Mouse (Mus musculus) CH12F3 (cell line): ENCODE results near the gene Slc9a8.
"Not testable (repeated sequence)": the region's sequence is repeated elsewhere in the genome, so short reads cannot be mapped to it uniquely, and the experiment has no call there.

Experiments used
- in situ Hi-C: fragments of 300-500 bp; cut with MboI; formaldehyde crosslinking; loops from 2 replicates; pipeline ENCODE4 v1.14.3; 2020; ENCODE audit warnings: low sequenced_read_pairs

Gene Slc9a8

GRCm38 (mm10) chr2:167421330-167422149, at the start of gene Slc9a8:
Gene Slc9a8, plus strand, starts transcription at chr2:167421712.
- in situ Hi-C loops, result no loop called here

- in situ Hi-C loops, result no loop called here
These were observed 48.2 kb upstream of the Slc9a8 start for GRCm38 (mm10) chr2:167373266-167373665.

GRCm38 (mm10) chr2:167374191-167374805, 47.2 kb upstream of the Slc9a8 start:
- in situ Hi-C loops, result no loop called here

- in situ Hi-C loops, result no loop called here
These were observed 46.4 kb upstream of the Slc9a8 start for GRCm38 (mm10) chr2:167375135-167375534.

- in situ Hi-C loops, result no loop called here
These were observed 45.8 kb upstream of the Slc9a8 start for GRCm38 (mm10) chr2:167375688-167376087.

- in situ Hi-C loops, result no loop called here
These were observed 45.4 kb upstream of the Slc9a8 start for GRCm38 (mm10) chr2:167376160-167376564.

GRCm38 (mm10) chr2:167377697-167378096, 43.8 kb upstream of the Slc9a8 start:
- in situ Hi-C loops, result no loop called here

GRCm38 (mm10) chr2:167378972-167379371, 42.5 kb upstream of the Slc9a8 start:
- in situ Hi-C loops, result no loop called here

- in situ Hi-C loops, result no loop called here
These were observed 40.8 kb upstream of the Slc9a8 start for GRCm38 (mm10) chr2:167380615-167381285.

GRCm38 (mm10) chr2:167381596-167381995, 39.9 kb upstream of the Slc9a8 start:
- in situ Hi-C loops, result no loop called here

- in situ Hi-C loops, result no loop called here
These were observed 39.1 kb upstream of the Slc9a8 start for GRCm38 (mm10) chr2:167382389-167382788.

- in situ Hi-C loops, result no loop called here
These were observed 37.8 kb upstream of the Slc9a8 start for GRCm38 (mm10) chr2:167383666-167384083.

GRCm38 (mm10) chr2:167386456-167386855, 35.1 kb upstream of the Slc9a8 start:
- in situ Hi-C loops, result no loop called here

GRCm38 (mm10) chr2:167386998-167387397, 34.5 kb upstream of the Slc9a8 start:
- in situ Hi-C loops, result no loop called here

GRCm38 (mm10) chr2:167394426-167394825, 27.1 kb upstream of the Slc9a8 start:
- in situ Hi-C loops, result no loop called here

GRCm38 (mm10) chr2:167396420-167396819, 25.1 kb upstream of the Slc9a8 start:
- in situ Hi-C loops, result not testable (repeated sequence)

GRCm38 (mm10) chr2:167399012-167399411, 22.5 kb upstream of the Slc9a8 start:
- in situ Hi-C loops, result no loop called here

GRCm38 (mm10) chr2:167399646-167400045, 21.9 kb upstream of the Slc9a8 start:
- in situ Hi-C loops, result no loop called here

GRCm38 (mm10) chr2:167403085-167403484, 18.4 kb upstream of the Slc9a8 start:
- in situ Hi-C loops, result no loop called here

- in situ Hi-C loops, result no loop called here
These were observed 16.2 kb upstream of the Slc9a8 start for GRCm38 (mm10) chr2:167405101-167405880.
